Mouse (Mus musculus) T-helper 2 cell (primary cell): ENCODE measurements at regions not wholly inside any gene's neighbourhood (a gene's known extent, or its start where the extent isn't known, plus 50 kb on each side); places are given as distances from the start of the nearest gene placed in this dataset.

ENCODE experiments used
- in situ Hi-C: fragments of 300-600 bp; cut with MboI, MseI; formaldehyde crosslinking; loops from one replicate; pipeline ENCODE4 v1.15.1; 2025; ENCODE audit warnings: high pct_unique_total_duplicates

- in situ Hi-C loops: no loop called here
Observed at GRCm38 (mm10) chr12:71623271-71623670, 207.6 kb upstream of the Daam1 start.

DNA sequence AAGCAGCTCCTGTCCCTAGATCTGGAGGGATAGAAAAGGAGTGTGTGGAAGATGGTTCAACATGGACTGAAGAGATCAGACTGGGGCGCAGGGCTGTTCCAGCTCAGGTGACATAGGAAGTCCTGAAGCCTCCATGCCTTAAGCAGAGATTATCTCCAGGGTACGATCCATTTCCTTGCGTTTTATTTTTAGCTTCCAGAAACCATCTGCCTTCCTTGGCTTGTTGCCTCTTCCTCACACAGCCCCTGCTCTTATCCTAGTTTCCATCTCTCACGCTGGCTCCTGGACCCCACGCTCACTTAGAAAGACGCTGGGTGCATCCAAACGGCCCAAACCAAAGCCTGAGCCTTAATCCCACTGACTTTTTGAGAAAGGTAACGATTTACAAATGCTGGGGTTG is 206.8 kb upstream of the Daam1 start:
- in situ Hi-C loops: no loop called here

GRCm38 (mm10) chr12:71624676-71625075 is 206.2 kb upstream of the Daam1 start:
- in situ Hi-C loops: no loop called here

GRCm38 (mm10) chr12:71625115-71625514 is 205.8 kb upstream of the Daam1 start:
- in situ Hi-C loops: no loop called here

GRCm38 (mm10) chr12:71626801-71627200 is 204.1 kb upstream of the Daam1 start:
- in situ Hi-C loops: no loop called here

GRCm38 (mm10) chr12:71627421-71628339 is 203.2 kb upstream of the Daam1 start:
- in situ Hi-C loops: no loop called here

DNA sequence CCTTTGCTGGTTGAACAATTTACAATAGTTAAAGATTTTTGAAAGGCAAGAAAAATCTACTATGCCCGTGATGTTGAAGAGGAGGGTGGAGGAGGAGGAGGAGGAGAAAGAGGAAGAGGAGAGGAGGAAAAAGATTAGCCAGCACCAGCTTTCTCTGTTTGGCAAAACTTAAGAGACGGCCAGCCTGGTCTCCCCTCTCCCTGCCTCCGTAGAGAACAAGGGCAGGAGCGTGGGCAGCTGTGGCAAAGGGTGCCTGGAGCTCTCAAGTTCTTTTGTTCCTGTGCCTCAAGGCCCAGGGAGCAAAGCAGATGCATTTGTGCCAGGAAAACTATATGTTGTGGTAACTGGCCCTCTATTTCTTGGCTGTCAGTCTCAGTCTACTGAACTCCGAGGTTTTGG is 202.5 kb upstream of the Daam1 start:
- in situ Hi-C loops: no loop called here

DNA sequence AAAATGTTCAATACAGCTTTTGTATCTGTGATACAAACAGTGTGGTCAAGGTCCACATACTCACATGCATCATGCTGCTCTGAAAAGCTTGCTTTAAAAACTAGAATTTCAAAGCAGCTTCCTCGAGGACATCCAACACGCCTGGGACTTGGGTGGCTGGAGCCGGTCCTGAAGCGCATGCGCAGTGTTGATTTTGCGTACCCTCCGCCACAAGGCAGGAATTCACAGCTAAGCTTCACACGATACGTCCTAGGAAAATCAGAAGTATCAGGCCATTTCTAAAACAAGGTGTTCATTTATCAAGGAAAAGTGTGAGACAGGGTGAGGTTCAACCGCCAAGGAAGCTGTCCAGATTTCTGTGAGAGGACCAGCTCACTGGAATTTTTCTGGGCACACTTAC is 202.1 kb upstream of the Daam1 start:
- in situ Hi-C loops: no loop called here

GRCm38 (mm10) chr12:71630386-71630785 is 200.5 kb upstream of the Daam1 start:
- in situ Hi-C loops: no loop called here

DNA sequence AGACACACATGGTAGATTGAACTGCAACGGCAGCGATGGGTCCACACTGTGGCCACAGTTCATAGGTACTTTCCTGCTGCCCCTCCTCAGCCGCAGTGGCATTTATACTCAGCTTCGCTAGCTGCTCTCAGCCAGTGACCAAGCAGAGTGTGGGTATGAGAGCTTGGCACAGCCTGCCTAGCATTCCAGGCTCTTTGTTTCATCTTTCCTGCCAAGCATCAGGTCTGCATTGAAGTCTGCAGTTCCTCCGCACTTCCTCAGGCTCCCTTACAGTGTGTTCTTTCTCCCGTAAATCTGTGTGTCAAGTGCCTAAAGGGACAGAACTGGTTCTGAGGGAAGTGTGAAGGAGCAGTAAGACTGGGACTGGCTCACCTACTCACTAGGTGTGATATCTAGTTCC is 194.6 kb upstream of the Daam1 start:
- in situ Hi-C loops: no loop called here

GRCm38 (mm10) chr12:71637248-71637647 is 193.6 kb upstream of the Daam1 start:
- in situ Hi-C loops: no loop called here

- in situ Hi-C loops: no loop called here
Observed at GRCm38 (mm10) chr12:71638246-71638645, 192.6 kb upstream of the Daam1 start.

GRCm38 (mm10) chr12:71640058-71640501 is 190.8 kb upstream of the Daam1 start:
- in situ Hi-C loops: no loop called here

GRCm38 (mm10) chr12:71641486-71641885 is 189.4 kb upstream of the Daam1 start:
- in situ Hi-C loops: no loop called here

GRCm38 (mm10) chr12:71642797-71643337 is 188.0 kb upstream of the Daam1 start:
- in situ Hi-C loops: no loop called here

DNA sequence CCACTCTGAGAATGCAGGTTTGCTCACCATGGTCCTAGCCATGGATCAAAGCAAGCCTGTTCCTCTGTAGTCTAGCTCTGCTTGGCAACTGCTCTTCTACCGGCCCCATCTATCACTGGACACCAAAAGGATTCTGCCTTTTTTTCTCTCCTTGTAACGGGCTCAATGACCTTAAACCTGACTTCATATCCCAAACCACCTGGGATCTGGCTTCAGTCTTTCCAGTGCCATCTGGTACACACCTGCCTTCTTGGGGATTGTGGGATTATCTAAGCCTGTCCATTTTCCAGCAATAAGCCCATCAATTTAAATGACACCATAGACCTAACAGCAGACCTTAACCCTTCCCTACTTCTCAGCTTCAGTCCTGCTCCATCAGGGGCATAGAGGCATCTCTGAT is 179.6 kb upstream of the Daam1 start:
- in situ Hi-C loops: no loop called here

GRCm38 (mm10) chr12:71693346-71694038 is 137.4 kb upstream of the Daam1 start:
- in situ Hi-C loops: loop anchor here (10.0 kb wide), 1 partner anchor 509 kb away; no protein-coding TSS in a partner anchor

GRCm38 (mm10) chr12:71701753-71702152 is 129.1 kb upstream of the Daam1 start:
- in situ Hi-C loops: no loop called here

DNA sequence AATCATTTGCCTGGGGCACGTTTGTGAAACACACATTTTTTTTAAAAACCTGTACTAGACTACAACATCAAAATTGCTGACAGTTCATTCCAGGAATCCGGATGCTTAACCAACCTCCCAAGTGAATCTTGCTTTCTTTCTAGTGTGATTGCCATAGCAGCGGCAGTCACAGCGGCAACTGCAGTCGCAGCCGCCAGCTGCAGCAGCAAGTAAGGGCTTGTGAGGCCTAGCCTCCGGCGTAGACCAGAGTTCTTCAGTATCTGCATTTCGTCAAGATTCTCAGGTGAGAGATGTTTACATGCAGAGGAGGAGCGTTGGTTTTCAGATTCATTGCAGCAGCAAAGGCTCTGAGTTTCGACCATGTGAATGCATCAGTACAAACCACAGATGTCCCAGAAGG is 128.7 kb upstream of the Daam1 start:
- in situ Hi-C loops: no loop called here

DNA sequence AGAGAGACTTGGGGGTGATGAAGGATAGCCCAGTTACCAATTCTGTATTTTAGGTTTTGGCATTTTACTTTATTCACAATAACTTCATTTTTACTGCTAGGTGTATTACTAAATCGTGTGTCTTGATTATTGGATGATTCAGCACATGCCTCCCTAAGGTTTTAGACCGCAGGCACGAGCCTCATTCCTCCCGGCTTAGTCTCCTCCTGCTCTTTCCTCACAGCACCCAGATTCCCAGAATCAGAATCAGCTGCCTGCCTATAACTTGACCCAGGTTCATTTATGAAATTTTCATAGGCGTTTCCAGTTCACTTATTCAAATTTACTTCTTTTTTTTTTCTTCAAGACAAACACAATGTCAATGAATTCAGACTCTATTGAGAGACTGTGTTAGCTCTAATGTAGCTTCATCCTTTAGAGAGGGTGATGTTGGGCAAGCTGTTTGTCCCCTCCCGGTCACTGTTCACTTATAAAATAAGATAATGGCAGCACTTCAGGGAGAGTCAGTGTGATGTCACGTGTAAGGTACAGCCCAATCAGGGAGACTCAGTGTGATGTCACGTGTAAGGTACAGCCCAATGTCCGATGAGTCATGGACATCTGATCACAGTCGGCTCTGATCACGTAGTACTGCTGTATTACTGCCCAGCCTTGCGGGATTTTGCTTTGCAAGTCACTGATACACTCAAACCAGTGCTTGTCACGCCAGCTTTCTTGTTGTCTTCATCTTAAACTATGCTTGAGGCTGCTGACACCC is 127.6 kb upstream of the Daam1 start:
- in situ Hi-C loops: no loop called here

- in situ Hi-C loops: no loop called here
Observed at GRCm38 (mm10) chr12:71704431-71704830, 126.4 kb upstream of the Daam1 start.
